Mouse (Mus musculus) common myeloid progenitor, adult 5-6 weeks (primary cell): ENCODE measurements around the gene Ap2a1. TPM values are rescaled to one million over a fixed set of nuclear protein-coding genes. Genes with fewer than 3 reads are reported as not detected.

Source experiments
- ATAC-seq: replicated peaks from 2 replicates; pipeline ENCODE4 v1.8.0; 2016; ENCODE audit warnings: low read depth, mild to moderate bottlenecking, moderate TSS enrichment, inconsistent platforms; ENCODE audit not compliant: poor library complexity, severe bottlenecking
- total RNA-seq: library from RNA; stranded (forward); fragments of 200-1000, 187-1606 nt; gene quantifications from 2 replicates; pipeline ENCODE4 v1.2.3, GENCODE M21; 2017

Ap2a1 gene
- total RNA-seq, 1 experiment from 2014 or later, result 31.1 TPM

DNA sequence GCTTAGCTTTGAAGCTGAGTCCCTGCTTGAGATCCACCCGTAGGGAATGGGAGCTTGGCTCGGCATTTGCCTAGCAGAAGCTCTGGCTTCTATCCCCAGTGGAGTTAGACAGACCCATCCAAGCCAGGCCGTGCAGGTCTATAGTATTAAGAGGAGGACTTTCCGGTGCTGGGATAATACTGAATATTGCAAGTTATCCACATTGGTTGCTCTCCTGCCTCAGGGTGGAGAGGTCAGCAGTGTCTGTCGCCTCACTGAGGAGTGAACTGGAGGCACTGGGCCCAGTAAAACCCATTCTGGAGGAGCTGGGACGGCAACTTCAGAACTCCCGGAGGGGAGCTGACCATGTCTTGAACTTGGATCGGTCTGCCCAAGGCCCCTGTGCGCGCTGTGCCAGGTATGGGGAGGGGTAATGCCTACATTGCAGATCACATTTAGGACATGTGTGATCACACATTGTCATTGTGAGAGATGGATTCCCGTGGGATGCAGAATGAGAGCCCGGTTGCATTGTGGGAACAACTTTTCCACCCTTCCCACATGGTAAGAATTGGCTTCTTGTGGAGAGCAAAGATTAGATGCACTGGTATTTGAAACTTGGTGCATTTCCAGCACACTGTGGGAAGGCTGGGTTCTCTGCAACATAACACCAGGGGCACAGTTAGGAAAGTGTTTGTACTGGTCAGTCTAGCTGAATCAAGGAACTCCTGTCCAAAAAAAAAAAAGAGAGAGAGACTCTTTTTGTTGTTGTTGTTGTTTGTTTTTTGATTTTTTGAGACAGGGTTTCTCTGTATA is 25.0 kb upstream of the Ap2a1 start:
- ATAC-seq, result no peak

DNA sequence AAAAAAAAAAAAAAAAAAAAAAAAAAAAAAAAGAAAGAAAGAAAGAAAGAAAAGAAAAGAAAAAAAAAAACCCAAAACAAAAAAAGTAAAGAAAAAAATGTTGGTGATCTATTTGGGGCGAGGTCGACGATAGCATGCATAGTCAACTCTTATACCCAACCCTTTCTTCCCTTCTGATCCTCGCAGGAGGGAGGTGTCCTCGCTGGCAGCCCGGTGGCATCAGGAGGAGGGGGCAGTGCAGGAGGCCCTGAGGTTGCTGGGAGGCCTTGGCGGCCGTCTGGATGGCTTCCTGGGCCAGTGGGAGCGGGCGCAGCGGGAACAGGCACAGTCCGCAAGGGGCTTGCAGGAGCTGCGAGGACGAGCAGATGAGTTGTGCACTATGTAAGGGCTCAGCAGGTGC is 24.3 kb upstream of the Ap2a1 start:
- no peak for ATAC-seq

DNA sequence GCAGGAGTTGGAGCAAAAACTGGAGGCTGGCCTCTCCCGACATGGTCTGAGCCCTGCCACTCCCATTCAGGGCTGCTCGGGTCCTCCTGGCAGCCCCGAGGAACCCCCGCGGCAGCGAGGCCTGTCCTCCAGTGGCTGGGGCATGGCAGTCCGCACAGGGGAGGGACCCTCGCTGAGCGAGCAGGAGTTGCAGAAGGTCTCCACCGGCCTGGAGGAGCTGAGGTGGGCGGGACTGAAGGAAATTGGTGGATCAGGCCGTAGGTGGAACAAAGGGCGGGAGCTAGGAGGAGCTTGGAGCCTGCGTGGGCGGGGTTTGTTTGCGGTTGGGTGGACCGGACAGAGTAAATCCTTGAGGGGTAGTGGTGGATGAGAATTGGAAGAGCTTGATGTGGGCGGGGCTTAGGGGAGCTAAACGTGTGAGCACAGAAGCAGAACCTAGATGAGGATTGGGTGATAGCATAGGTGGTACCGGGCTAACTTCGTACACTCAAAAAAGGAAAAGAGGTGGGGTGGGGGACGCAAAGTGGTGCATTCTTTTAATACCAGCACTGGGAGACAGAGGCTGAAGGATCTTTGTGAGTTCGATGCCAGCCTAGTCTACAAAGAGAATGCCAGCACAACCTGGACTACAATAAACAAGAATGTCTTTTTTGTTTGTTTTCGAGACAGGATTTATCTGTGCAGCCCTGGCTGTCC is 23.5 kb upstream of the Ap2a1 start:
- peak; percentile 89 for ATAC-seq

DNA sequence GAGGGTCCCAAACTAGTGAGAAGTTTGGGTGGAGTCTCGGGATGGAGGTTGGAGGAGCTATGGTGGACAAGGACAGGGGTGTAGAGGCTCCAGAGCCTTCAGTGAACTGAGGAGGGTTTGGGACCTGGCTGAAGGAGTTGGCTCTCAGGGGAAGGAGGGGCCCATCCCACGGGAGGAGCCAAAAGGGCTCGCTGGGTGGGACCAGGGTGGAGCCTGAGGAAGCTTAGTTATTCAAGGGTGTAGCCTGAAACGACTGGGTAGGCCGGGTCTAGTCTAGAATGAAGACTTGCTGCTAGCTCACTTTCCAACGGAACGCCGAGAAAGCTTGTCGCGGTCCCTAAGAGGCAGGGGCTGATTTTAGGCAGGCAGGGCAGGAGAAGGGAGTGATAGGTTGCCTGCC is 22.7 kb upstream of the Ap2a1 start:
- ATAC-seq, result peak; percentile 70

DNA sequence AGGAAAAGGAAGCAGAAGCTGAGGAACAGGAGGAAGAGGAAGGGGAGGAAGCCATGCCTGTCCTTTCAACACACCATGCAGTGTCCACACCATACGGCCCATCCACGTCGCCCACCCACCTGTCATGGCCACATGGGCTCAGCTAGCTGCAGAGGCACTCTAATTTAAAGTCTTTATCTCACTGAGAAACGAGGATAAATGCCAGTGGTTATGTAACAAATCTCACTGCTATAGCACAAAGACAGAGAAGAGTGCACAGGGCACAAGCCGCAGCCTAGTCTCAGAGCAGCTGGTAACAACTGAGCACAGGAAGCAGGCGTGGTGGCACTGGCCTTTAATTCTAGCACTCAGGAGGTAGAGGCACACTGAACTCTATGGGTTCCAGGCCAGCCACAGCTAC is 20.6 kb upstream of the Ap2a1 start:
- no peak for ATAC-seq

DNA sequence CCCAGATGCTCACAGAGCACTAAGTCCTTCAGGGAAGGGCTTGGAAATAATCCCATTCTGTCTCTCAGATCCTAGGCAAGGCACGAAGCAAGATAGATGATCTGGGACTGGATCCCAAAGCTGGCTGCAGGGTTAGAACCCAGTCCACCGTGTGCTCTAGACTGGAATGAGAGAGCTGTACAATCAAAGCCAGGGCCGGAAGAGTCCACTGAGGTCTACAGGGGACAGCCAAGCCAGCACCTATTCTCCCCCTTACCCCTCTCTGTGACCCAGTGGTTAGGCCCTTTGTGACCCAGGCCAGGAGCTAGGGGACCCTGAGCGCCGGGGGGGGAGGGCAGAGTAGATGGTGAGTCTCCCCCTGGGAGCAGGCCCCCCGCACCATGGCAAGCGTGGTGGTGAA is 13.6 kb upstream of the Ap2a1 start, which contains the start of gene Tsks:
Tsks (plus strand) TSS at position 301 of the 400 bp plus-strand sequence.
- no peak for ATAC-seq

DNA sequence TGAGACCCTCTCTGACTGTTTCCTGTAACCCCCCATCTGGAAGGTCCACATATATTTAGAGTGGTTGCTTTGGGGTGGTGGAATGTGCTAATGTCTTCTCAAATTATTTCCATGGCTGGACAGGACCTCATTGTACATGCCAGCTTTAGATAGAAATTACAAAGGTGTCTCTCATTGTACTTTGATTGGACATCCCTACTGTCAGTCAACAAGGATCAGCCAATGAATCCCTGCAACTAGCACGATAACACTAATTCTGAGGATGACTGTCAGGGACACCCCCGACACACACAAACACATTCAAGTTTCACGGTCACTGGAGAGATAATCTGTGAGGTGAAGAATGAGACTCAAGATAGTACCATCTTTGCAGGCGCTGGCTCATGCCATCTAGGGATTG is 9.4 kb upstream of the Ap2a1 start:
- no peak for ATAC-seq

DNA sequence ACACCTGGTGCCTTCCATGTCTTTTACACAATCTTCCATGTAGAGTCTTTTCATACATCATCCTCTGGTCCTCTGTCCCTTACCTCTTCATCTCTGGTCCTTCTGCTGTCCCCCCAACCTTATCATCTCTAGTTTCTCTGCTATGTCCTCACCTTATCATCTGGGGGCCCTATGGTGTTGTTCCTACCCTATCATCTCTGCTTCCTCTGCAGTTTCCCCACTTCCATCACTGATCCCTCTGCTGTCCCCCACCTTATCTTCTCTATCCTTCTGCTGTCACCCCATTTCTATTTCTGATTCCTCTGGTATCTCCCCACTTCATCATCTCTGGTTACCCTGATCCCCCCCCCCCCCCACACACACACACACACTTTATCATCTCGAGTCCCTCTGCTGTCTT is 726 bp downstream of the Ap2a1 start:
- no peak for ATAC-seq

DNA sequence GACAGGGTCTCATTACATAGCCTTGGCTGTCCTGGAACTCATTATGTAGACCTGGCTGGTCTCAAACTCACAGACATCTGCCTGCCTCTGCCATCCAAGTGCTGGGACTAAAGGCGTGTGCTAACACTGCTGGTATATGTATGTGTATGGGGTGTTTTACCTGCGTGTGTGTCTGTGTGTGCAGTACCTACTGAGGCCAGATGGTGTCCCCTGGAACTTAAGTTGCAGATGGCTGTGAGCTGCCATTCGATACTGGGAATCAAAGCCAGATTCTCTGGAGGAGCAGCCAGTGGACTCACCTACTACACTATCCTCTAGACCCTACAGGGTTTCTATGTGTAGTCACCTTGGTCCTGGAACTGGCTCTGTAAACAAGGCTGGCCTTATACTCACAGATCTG is 3.8 kb downstream of the Ap2a1 start:
- ATAC-seq, result no peak

DNA sequence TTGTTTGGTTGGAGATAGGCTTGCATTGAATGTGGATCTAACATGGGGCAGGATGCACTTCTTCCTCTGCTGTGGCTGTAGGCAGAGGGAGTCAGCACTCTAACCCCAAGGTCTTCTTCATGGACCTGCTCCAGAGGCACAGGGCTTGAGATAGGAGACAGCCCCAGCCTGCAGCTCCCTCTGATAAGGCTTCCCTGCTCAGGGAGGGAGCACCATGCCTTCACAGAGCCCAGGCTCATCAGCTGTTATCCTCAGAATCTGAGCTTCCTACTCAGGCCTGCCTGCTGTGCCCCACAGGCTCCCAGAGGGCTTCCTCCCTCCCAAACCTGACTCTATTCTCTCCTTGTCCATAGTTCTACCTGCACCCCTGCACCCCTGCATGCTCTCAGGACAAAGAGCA is 6.8 kb downstream of the Ap2a1 start:
- ATAC-seq, result peak; percentile 34; the same call in 1 of the 2 replicates

DNA sequence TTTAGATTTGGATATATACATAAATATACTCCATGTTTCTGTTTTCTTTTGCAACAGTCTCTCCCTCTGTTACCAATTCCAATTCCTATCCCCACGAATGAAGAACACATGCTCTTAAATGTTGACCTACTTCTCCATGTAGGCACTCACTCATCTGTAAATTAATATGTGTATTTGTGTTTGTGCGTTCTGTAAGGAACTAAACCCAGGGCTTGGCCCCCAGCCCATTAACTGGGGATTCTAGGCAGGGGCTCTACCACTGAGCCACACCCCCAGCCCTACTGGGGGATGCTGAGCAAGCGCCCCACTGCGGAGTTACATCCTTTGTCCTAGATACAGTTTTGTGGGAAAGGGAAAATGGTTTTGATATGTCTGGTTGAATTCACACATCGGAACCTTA is 10.2 kb downstream of the Ap2a1 start:
- ATAC-seq, result no peak

DNA sequence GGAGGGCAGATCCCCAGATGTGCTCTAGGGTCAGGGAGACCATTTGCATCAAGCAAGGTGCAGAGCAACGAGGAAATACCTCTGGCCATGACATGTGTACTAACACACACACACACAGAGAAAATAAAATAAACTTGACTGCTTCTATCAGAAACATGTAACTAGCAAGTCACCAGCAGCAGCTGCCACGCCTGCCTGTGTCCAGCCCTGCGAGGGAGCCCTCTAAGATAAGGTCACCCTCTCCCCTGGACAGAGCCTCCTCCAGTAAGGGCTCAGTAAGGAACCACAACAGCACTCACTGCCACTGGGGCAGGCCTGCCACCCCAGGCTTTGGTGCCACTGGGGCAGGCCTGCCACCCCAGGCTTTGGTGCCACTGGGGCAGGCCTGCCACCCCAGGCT is 11.1 kb downstream of the Ap2a1 start:
- no peak for ATAC-seq

DNA sequence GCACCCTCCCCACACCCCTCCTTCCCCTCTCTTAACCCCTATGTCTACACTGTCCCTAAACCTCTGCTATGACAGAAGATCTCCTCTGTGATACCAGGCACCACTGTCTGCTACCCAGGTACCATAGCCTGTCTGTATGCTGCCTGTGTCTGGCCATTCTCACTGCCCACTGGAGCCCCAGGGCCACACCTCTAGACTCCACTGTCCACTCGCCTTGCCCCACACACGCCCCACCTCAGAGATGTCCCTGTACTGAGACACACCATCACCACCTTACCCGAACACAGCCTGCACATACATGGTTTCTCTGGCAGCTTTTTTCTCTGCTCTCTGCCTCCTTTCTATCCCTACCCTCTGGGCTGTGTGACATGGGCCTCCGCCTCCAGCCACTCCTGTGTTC is 12.4 kb downstream of the Ap2a1 start:
- ATAC-seq, result no peak

DNA sequence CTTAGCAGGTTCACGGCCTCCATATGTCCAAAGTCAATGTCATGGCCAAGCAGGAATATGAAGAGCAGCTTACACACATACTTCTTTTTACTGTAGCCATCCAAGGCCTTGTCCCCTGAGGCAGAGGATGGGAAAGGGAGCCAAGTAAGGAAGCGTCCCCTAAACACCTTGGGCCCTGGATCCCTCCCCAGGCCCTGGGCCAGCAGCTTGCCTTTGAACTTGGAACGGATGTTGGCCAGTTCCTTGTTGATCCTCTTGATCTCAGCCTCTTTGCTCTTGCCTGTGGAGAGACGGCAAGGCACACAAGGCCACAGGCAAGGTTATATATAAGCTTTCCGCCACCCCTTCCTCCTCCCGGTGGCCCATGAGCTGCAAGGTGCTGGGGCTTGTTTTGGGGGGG is 13.1 kb downstream of the Ap2a1 start:
- ATAC-seq, result no peak

DNA sequence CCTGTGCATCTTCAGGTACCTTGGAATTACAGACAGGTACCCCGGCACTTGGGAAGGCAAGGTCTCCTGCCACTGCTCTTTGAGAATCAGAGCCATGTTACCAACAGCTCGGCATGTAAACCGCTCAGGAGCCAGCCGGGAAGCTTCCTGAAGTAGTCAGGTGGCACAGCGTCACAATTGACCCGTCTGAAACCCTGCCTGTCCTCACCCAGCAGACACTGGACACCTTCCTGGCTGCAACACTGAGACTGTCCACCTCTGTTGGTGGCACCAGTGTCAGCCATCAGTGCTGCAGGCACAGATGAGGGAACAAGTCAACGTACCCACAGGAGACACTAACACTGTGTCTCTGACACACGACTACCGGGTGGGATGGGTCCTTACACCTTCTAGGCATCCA is 14.0 kb downstream of the Ap2a1 start:
- ATAC-seq, result no peak

DNA sequence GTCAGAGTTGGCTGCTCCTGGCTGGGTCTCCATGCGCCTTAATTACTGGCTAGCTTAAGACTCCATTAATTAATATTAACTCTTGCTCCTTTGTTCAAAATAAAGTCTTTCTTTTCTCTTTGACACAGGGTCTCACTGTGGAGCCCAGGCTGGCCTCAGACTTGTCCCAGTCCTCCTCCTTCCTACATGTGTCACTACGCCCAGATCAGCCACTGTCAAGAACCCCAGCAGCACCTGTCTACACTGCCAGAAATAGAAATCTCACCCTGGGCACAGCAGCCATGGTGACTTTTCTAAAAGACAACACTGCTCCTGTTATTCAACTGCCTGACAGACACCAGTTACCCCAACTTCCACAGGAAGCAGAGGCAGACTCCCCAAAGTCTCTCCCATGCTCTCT is 14.9 kb downstream of the Ap2a1 start:
- ATAC-seq, result no peak

DNA sequence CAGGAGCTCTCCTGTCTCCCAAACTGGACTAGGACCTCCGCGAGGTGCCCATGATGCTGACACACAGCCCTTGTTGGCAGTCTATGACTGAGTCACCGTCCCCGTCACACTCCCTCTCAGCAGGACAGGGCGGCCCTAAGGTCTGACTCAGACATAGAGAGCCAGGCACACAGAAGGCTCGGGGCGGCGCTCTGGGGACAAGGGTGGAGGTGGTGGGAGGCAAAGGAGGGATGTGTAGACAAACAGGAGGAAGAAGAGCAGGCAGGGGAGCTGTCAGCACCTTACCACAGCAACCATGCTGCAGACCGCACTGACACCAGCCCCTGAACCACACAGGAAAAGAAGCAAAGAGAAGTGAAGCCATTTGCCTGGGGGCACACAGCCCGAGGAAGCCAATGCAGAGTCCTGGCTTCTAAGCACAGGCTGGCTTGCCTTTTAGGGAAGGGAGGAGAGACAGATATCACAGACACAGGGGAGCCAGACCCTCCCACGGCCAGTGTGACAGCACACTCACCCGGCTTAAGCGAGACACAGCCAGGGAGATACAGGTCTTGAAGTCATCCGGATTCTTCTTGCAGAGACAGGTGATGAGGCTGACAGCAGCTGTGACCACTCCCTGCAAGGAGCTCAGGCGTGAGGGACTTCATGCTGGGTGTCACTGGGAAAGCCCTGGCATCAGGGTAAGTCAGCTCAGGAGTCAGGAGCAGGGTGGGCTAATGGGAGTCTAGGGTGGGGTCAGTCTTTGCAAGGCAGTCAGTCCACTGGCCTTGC is 20.4 kb downstream of the Ap2a1 start:
- 0 out of 2 replicates have a peak, but pooled peaks have one; percentile 16 for ATAC-seq

DNA sequence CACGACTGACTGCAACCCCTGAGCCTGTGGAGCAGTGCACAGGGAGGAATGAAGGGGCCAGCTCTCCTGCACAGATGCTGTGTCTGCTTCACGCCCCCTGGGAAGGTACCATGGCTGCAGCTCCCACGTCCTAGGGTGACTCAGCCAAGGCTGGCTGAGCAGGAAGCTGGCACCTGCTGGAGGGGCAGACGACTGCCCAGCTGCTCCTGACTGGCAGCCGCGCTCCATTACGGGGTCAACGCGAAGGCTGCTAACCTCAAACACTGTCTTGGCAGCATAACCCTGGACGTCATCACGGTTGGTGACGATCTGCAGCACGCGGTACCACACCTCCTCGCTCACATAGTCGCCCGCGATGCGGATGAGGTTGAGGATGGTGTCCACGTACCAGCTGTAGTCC is 23.9 kb downstream of the Ap2a1 start:
- ATAC-seq, result no peak

DNA sequence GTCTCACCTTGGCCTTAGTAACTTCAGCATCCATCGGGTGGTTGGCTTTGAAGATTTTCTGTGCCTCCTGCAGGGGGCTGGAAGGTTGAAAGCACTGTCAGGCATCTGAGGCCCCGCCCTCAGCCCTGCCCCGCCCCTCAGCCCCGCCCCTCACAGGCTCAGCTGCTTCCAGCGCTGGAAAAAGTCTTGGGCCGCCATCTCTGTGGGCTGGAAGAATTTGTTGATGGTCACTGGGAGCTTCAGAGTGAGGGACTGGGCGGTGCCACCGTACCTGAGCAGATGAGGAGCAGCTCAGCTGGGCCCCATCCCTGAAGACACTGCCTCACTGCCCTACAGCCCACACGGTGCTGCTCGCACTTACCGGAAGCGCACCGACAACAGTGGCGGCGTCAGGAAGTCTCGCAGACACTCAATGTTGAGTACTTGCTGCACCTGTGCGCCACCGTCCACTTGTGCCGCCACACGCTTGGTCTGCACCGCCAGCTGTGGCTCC is 28.0 kb downstream of the Ap2a1 start:
- ATAC-seq, result peak; percentile 60

DNA sequence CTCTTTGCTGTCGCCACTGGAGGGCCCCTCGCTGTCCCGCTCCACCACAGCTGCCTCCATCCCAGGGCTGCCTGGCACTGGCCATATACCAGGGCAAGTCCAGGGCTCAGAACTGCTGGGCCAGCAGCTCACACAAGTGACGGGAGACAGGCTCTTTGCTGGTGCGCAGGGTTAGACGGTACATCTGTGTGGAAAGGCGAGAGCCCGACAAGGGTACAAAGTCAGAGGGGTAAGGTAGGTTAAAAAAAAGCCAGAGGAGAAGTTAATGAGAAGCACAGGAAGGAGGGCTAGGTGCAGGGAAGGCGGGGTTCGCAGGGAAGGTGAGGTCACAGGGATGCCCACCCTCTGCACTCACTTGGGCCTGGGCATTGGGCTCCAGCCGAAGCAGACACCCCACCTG is 28.7 kb downstream of the Ap2a1 start:
- no peak for ATAC-seq

DNA sequence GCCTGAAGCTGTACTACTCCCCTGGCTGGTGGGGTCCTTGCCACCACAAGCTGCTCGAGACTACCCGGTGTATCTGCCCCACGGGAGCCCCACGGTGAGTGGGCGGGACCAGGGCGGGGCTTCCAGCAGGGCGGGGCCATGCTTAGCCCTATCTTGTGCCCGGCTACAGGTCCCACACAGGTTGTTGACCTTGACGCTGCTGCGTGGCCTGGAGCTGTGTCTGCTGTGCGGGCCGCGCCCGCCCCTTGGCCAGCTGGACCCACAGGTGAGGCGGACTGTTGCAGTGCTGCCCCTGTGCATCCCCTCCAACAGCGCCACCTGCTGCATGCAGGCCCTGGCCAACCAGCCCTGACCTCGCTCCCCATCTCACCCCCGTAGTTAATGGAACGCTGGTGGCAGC is 30.7 kb downstream of the Ap2a1 start:
- no peak for ATAC-seq
